Mouse (Mus musculus): ENCODE measurements around the gene Foxred2.

The Foxred2 gene

GRCm38 (mm10) chr15:77916851-77917544 is 39.5 kb downstream of the Foxred2 start:
- no peak for DNase-seq (ENCODE audit: low read depth, low spot score)

DNA sequence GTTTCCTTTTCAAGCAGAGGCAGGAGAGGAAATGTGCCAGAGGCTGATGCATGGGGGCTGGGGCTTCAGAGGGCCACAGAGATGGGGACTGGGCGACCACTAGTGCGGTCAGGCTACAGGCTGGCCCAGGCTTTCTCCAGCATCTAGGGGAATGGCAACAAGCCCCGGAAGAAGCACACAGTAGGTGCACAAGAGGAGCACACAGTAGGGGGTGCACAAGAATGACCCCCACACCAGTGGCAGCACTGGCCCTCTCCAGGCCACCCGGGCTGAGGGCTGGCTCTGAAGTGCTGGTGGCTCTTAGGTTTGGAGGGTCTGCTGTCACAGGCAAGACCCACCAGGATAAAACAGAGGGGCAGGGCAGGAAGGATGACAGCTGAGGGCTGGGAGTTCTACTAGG is 41.2 kb downstream of the Foxred2 start:
- no peak for DNase-seq (ENCODE audit: low read depth, low spot score)

DNA sequence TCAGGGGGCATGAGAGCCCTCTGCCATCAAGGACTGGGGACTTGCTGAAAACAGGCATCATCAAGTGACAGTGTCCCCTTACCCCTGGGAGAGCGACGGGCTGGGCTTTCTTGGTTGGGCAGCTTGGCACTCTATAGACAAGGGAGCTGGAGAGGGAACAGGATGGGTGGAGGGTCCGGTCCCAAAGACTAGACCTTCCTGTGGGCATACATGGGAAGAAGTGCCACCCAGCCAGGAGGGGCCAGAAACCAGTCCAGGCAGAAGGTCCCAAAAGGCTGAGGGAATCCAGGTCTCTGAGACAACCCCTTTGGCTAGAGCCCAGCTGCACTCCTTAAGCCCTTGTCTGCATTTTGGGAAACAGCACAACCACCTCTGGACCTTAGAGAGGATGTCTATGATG is 42.0 kb downstream of the Foxred2 start:
- no peak for DNase-seq (ENCODE audit: low read depth, low spot score)

GRCm38 (mm10) chr15:77913054-77913453 is 43.5 kb downstream of the Foxred2 start:
- no peak for DNase-seq (ENCODE audit: low read depth, low spot score)

DNA sequence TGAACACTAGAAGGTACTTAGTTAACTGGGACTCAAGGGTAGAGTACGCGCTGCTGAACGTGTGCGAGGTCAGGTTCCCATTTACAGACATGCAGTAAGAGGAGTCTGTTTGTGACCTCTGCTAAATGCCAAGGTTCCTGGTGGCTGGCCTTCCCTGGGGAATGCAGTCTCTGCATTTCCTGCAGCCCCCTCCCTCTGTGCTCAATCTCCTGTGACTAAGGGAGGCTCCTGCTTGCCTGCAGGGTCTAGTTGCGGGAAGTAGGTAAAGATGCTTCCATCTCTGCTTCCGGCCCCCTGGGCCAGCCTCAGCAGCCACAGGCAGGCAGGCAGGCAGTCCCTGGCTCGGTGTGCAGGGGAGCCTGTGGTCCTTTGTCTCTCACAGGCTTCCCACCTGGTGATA is 43.9 kb downstream of the Foxred2 start:
- no peak for DNase-seq (ENCODE audit: low read depth, low spot score)

GRCm38 (mm10) chr15:77912048-77912447 is 44.5 kb downstream of the Foxred2 start:
- DNase-seq (ENCODE audit: low read depth, low spot score) = no peak

DNA sequence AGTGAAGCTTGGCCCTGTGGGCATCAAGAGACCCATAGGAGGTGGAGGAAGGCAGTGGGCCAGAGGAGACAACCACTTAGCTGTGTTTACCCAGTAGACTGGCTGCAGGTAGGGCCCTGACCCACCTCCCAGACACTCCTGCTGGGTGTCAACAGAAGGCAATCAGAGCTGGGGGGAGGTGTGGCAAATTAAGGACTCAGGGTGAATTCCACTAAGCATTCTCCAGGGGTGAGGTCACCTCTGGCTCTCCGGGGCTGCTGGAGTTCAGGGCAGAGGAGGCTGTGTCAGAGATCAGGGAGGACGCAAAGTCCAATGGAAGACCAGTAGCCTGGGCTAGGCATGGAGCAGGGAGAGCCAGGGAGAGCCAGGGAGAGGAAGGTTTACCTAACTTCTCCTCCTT is 45.5 kb downstream of the Foxred2 start:
- DNase-seq (ENCODE audit: low read depth, low spot score) = no peak

- no peak for DNase-seq (ENCODE audit: low read depth, low spot score)
Observed at GRCm38 (mm10) chr15:77907646-77908518, 48.6 kb downstream of the Foxred2 start.

DNA sequence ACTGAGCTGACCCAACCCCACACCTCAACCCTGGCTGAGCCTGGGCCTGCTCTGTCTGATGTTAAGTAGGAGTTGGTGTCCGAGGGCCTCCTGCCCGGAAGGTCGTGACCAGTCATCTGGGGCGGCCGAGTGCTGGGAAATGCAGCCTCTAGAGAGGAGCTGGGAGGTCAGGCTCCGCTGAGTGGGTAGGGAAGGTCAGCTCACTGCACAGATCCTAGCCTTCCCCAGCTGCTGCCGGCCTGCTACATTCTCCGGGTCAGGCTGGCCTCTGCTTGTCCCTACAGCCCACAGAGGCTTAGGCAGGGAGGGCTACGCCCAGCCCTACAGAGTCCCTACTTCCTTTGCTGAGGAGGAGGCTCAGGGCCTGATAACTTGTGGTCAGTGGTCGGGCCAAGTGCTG is 50.0 kb downstream of the Foxred2 start:
- DNase-seq (ENCODE audit: low read depth, low spot score) = no peak

- no peak for DNase-seq (ENCODE audit: low read depth, low spot score)
Observed at GRCm38 (mm10) chr15:77906081-77906480, 50.4 kb downstream of the Foxred2 start.

DNA sequence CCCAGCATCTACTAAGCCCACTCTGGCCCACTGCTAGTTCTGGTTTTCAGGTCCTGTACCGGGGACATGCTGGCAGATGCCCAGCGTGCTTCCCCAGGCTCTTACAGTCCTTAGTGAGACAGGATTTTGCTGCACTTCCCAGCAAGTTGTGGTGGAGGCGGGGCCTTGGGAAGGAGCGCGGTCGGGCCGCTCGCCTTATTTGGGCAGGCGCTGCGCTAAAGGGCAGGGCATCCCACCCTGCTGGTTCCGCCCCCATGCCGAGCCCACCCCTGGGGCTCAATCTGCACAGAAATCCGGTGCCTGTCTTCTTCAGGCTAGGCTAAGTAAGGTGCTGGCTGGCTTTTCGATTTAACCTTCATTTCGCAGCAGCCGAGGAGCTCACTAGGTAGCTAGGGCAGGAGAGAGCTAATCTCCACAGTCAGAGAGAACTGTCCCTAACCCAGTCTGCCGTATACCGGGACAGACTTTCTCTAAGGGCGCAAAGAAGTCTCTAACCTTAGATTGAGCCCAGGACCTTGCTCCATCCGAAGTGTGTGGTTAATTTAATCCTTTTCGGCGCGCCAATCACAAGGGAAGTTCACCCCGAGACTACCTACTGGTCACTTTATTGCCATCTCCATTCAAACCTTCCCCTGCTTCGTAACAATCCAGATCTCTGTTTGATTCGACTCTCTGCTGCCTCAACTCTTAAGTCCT is 51.1 kb downstream of the Foxred2 start:
- DNase-seq (ENCODE audit: low read depth, low spot score) = no peak

DNA sequence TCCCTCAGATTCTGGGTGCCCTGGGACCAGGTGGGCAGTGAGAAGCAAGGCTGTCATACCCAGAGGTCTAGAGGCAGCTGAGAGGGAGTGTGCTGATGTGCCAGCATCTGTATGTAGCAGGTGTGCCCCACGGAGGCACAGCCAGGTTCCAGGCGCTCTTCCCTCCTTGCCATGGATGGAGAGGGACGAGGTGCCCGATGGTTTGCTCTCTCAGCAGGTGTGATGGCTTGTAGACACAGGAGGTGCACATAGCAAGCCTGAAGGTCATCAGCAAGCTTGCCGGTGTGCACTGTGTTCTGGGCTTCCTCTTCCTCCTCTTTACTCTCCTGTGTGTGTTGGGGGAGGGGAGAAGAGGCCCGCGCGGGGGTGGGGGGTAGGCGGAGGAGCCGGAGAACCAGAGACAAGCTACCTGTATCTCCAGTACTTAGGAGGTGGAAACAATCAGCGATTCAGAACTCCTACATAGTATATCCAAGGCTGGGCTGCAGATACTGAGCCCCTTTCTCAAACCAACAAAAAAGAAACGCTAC is 52.1 kb downstream of the Foxred2 start:
- DNase-seq (ENCODE audit: low read depth, low spot score) = no peak

GRCm38 (mm10) chr15:77903176-77903575 is 53.3 kb downstream of the Foxred2 start:
- DNase-seq (ENCODE audit: low read depth, low spot score) = peak; percentile 9

GRCm38 (mm10) chr15:77894926-77895325 is 61.6 kb downstream of the Foxred2 start:
- no peak for DNase-seq (ENCODE audit: low read depth, low spot score)

- no peak for DNase-seq (ENCODE audit: low read depth, low spot score)
Observed at GRCm38 (mm10) chr15:77893292-77893691, 63.2 kb downstream of the Foxred2 start.

DNA sequence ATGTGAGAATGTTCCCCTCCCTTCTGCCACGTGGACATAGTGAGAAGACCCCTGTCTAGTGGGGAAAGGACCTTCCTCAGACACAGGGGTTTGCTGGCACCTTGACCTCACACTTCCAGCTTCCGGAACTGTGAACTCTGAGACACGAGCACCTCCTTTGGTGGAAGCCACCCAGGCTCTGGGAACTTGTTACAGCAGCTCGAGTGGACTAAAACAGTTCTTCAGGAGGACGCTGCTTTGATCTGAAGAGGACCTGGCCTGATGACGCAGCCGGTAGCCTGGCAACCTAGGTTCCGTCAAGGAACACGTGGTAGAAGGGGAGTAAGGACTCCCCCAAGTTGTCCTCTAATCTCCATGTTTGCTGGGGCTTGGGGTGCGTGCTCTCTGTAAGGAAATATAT is 64.1 kb downstream of the Foxred2 start:
- no peak for DNase-seq (ENCODE audit: low read depth, low spot score)

- no peak for DNase-seq (ENCODE audit: low read depth, low spot score)
Observed at GRCm38 (mm10) chr15:77891766-77892165, 64.8 kb downstream of the Foxred2 start.

All from telencephalon, adult 2 months (tissue).